Mouse (Mus musculus) C2C12 (cell line): ENCODE measurements around the gene Top2a. TPM values are rescaled to one million over a fixed set of nuclear protein-coding genes. Genes with fewer than 3 reads are reported as not detected.
A peak's percentile ranks its signal among the peaks of the same experiment; 100 is the strongest.

Experiments used
- H3K27me3 ChIP-seq: one replicate; pipeline ENCODE4 v1.6.1; 2011; ENCODE audit not compliant: control insufficient read depth, insufficient read depth, insufficient read length
- H3K36me3 ChIP-seq: one replicate; pipeline ENCODE4 v1.6.1; 2011; ENCODE audit not compliant: control insufficient read depth, insufficient read depth
- H3K4me3 ChIP-seq: one replicate; pipeline ENCODE4 v1.5.1; 2011; ENCODE audit warnings: mild to moderate bottlenecking, control low read depth; ENCODE audit not compliant: poor library complexity, insufficient read depth, severe bottlenecking
- H3K79me2 ChIP-seq: one replicate; pipeline ENCODE4 v1.6.1; 2011; ENCODE audit not compliant: control insufficient read depth, insufficient read depth
- H3K79me3 ChIP-seq: one replicate; pipeline ENCODE4 v1.6.1; 2011; ENCODE audit warnings: low read depth, control low read depth
- H3ac ChIP-seq: one replicate; pipeline ENCODE3; 2011; ENCODE audit warnings: low read depth; ENCODE audit not compliant: control insufficient read depth, insufficient read length
- CEBPB ChIP-seq: IDR thresholded peaks from one replicate; pipeline ENCODE4 v1.6.1; 2011; ENCODE audit warnings: low read depth, mild to moderate bottlenecking, control low read depth, moderate library complexity
- CTCF ChIP-seq: IDR thresholded peaks from one replicate; pipeline ENCODE4 v1.5.1; 2011; ENCODE audit not compliant: control insufficient read depth, insufficient read depth, insufficient read length
- FOSL1 ChIP-seq: IDR thresholded peaks from one replicate; pipeline ENCODE4 v1.8.0; 2011; ENCODE audit warnings: mild to moderate bottlenecking, low read length; ENCODE audit not compliant: poor library complexity, insufficient read depth, severe bottlenecking
- MAX ChIP-seq: IDR thresholded peaks from one replicate; pipeline ENCODE4 v1.6.1; 2011; ENCODE audit warnings: mild to moderate bottlenecking, control low read depth
- MYOD1 ChIP-seq: IDR thresholded peaks from one replicate; pipeline ENCODE4 v1.6.1; 2011; ENCODE audit warnings: low read depth; ENCODE audit not compliant: control insufficient read depth, insufficient read length
- MYOG ChIP-seq: IDR thresholded peaks from one replicate; pipeline ENCODE4 v1.6.1; 2011; ENCODE audit not compliant: control insufficient read depth, insufficient read length; ENCODE audit errors: extremely low read depth
- USF1 ChIP-seq: IDR thresholded peaks from one replicate; pipeline ENCODE4 v1.6.1; 2011; ENCODE audit warnings: low read depth, mild to moderate bottlenecking, control low read depth, moderate library complexity
- polyA plus RNA-seq: library from polyadenylated mRNA; unstranded; fragments of >200 nt; fragmentation: generic; extraction: Trizol; gene quantifications from one replicate; pipeline ENCODE4 v1.2.1, GENCODE M21; 2012; ENCODE audit warnings: missing spikeins

Gene Top2a
- polyA plus RNA-seq, 1 experiment, result 83.8 TPM

DNA sequence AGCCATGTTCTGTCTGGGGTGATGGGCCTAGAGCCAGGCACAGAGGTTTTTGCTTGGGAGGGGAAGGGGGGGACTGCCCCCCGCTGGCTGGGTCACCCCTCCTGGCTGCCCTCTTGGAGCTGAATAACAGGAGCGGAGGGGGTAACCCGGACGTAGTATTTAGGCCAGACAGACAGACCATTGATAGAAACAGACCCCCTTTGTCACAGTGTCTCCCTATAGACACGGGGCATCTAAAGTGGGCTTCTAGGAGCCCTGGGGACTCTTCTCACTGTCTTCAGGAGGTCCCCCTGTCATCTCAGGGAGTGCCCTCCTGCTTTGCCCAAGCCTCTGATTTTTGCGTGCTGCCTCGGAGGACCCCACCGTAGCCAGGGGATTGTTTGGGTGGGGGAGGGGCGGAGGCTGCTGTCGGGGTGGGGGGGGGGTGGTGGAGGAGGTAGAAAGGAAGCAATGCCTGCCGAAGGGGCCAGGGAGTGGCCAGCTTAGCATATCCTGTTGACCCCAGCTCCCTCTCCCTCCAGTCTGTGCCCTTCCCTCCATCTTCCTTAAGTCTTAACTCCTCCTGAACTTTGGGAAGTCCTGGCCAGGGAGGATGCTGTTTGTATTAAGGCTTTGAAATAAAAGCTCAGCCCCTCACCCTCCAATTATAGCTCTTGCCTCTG is 58.4 kb downstream of the Top2a start:
- Histone ChIP-seq H3K4me3 (no peak overlapping the region), H3K79me2 (peaks cover 87% of the 10 kb centered on the region), H3K79me3 (peaks cover 49% of the 10 kb centered on the region), H3K36me3 (peaks cover 44% of the 10 kb centered on the region), H3ac (no peak overlapping the region), H3K27me3 (no peaks in the 10 kb centered on the region)
- TF ChIP-seq MYOG, result no peak
- TF ChIP-seq CEBPB, result no peak
- no peak for TF ChIP-seq CTCF
- TF ChIP-seq MYOD1, result no peak
- TF ChIP-seq MAX, result no peak
- no peak for TF ChIP-seq USF1
- TF ChIP-seq FOSL1, result no peak

- Histone ChIP-seq H3K79me3 (peaks cover 49% of the 10 kb centered on the region), H3K4me3 (no peak overlapping the region), H3K79me2 (peaks cover 93% of the 10 kb centered on the region), H3K36me3 (peaks cover 37% of the 10 kb centered on the region), H3K27me3 (no peaks in the 10 kb centered on the region), H3ac (no peak overlapping the region)
- TF ChIP-seq MYOG (no peak), FOSL1 (no peak), USF1 (no peak), MAX (no peak), CEBPB (no peak), MYOD1 (no peak)
Measured at GRCm38 (mm10) chr11:98964616-98965415, 59.2 kb downstream of the Top2a start.

- TF ChIP-seq FOSL1 (no peak), MAX (no peak), CTCF (no peak), CEBPB (no peak), MYOD1 (no peak), MYOG (no peak), USF1 (no peak)
- Histone ChIP-seq H3ac (peak overlapping the region; percentile 29), H3K79me2 (peaks cover 95% of the 10 kb centered on the region), H3K27me3 (no peaks in the 10 kb centered on the region), H3K36me3 (peaks cover 32% of the 10 kb centered on the region), H3K4me3 (no peak overlapping the region), H3K79me3 (peaks cover 49% of the 10 kb centered on the region)
Measured at GRCm38 (mm10) chr11:98964201-98964615, 59.8 kb downstream of the Top2a start.

DNA sequence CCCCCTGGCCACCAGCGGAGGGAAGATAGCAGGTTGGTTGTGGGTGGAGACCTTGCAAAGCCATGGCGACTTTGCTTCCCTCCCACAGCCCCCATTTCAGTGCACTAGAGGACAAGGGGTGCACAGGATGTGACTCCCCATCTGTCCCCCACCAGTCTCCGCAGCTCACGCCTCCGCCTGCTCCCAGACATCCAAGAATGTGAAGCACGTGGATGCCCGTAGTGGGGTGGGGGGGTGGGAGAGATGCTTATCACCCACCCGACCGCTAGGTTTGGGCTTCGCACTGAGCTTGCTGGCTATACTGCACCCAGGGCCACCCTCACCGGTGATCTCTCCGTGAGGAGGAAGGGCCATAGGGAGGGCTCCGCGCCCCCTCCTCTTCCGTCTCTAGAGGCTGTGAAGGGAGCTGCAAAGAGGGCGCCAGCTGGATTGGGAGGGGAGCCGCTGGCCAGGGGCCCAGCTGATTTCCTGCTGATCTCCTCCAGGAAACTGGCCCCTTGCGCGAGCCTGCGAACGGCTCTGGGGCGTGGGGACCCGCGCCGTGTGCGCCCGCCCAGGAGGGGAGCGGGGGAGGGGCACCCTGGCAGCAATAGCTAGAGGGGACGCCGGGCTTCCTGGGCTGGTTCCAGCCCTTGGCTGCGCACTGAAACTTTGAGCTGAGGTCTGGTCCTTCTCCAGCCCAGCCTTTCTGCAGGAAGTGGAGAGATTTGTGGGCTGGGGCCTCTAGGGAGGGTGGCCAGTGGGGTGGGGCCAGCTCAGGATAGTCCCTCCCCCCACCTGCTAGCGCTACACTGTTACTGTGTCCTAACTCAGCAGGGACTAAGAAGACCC is 60.6 kb downstream of the Top2a start:
- Histone ChIP-seq H3K4me3 (peak overlapping the region; percentile 30), H3K27me3 (no peaks in the 10 kb centered on the region), H3ac (peak overlapping the region; percentile 59), H3K36me3 (peaks cover 25% of the 10 kb centered on the region), H3K79me3 (peaks cover 42% of the 10 kb centered on the region), H3K79me2 (peaks cover 95% of the 10 kb centered on the region)
- no peak for TF ChIP-seq CTCF
- TF ChIP-seq FOSL1, result no peak
- TF ChIP-seq MAX, result peak; percentile 18

GRCm38 (mm10) chr11:98962421-98963095 is 61.4 kb downstream of the Top2a start:
- Histone ChIP-seq H3ac (peak overlapping the region; percentile 13), H3K79me3 (peaks cover 41% of the 10 kb centered on the region), H3K4me3 (peak overlapping the region; percentile 57), H3K27me3 (no peaks in the 10 kb centered on the region), H3K79me2 (peaks cover 95% of the 10 kb centered on the region), H3K36me3 (peaks cover 25% of the 10 kb centered on the region)
- TF ChIP-seq MAX (no peak), MYOG (no peak), FOSL1 (no peak), CEBPB (no peak), MYOD1 (no peak), USF1 (no peak), CTCF (no peak)
